Mouse (Mus musculus) liver, embryonic 15.5 days (tissue): Measurements from ENCODE around the gene Shc4. TPM values are rescaled to one million over a fixed set of nuclear protein-coding genes. Genes with fewer than 3 reads are reported as not detected.

Experiments used
- ATAC-seq: fragments of 200-750 bp; cut with Nextera tagmentation; 2 replicates; pipeline ENCODE4 v1.8.0; 2017; ENCODE audit warnings: moderate number of reproducible peaks, mild to moderate bottlenecking, moderate library complexity; ENCODE audit not compliant: insufficient read depth
- H3K27ac ChIP-seq: fragments of 300-500 bp; sonication (generic); replicated peaks from 2 replicates; pipeline ENCODE4 v1.5.1; 2015; ENCODE audit warnings: mild to moderate bottlenecking, inconsistent platforms
- H3K27me3 ChIP-seq: fragments of 300-500 bp; sonication (generic); 2 replicates; pipeline ENCODE4 v1.6.1; 2015; ENCODE audit warnings: mild to moderate bottlenecking, inconsistent platforms
- H3K36me3 ChIP-seq: fragments of 300-500 bp; sonication (generic); replicated peaks from 2 replicates; pipeline ENCODE4 v1.6.1; 2015; ENCODE audit warnings: moderate library complexity, mild to moderate bottlenecking, inconsistent platforms
- H3K4me1 ChIP-seq: fragments of 300-500 bp; sonication (generic); replicated peaks from 2 replicates; pipeline ENCODE4 v1.6.1; 2015; ENCODE audit warnings: inconsistent platforms
- H3K4me2 ChIP-seq: fragments of 300-500 bp; sonication (generic); 2 replicates; pipeline ENCODE4 v1.6.1; 2015; ENCODE audit warnings: moderate library complexity, mild to moderate bottlenecking, inconsistent platforms
- H3K4me3 ChIP-seq: fragments of 300-500 bp; sonication (generic); replicated peaks from 2 replicates; pipeline ENCODE4 v1.5.1; 2015; ENCODE audit warnings: mild to moderate bottlenecking, inconsistent platforms
- H3K9ac ChIP-seq: fragments of 300-500 bp; sonication (generic); 2 replicates; pipeline ENCODE4 v1.6.1; 2015; ENCODE audit warnings: moderate library complexity, mild to moderate bottlenecking, inconsistent platforms
- H3K9me3 ChIP-seq: fragments of 300-500 bp; sonication (generic); replicated peaks from 2 replicates; pipeline ENCODE4 v1.6.1; 2016; ENCODE audit warnings: inconsistent platforms
- WGBS: fragments of 180-500 bp; shearing (Covaris S2); methylation state at CpG from one replicate; pipeline ENCODE4 v1.1.7; 2015; ENCODE audit warnings: mixed read lengths; ENCODE audit not compliant: insufficient replicate concordance; 5-methylcytosine and 5-hydroxymethylcytosine counted together
- polyA plus RNA-seq: library from polyadenylated mRNA; unstranded; fragments of >200 nt; fragmentation: Nextera tagmentation; extraction: Ambion mirVana; gene quantifications from 2 replicates; pipeline ENCODE4 v1.2.1, GENCODE M21; 2015

Gene Shc4
- polyA plus RNA-seq: 0.74 and 0.83 TPM in 2 replicates

DNA sequence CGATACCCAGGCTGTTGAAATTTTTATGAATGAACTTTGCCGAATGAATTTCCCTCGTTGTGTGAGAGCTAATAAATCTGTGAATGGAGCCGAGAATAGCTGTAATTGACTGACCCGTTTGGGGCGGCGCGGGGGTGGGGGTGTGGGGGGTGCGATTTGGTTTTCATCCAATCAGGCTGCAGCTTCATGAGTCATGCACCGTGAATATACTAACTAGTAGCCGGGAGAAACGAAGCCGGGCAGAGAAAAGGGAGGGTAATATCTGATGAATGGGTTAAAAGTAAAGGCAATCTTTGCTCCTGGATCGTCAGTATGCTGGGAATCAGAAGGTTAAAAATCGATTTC lies at the start of gene Shc4:
Shc4 (minus strand) TSS at position 63 of the 345 bp plus-strand sequence.
- H3K4me1 ChIP-seq: peaks cover 16% of the 10 kb centered on the region
- no peak within 1 kb of the TSS for H3K9ac ChIP-seq
- no peak within 1 kb of the TSS for H3K27ac ChIP-seq
- under 1% methylated on average over 15 of the region's 15 CpGs for WGBS
- peak within 1 kb of the TSS; percentile 70 for H3K4me2 ChIP-seq
- H3K4me3 ChIP-seq: peak within 1 kb of the TSS; percentile 42
- peaks cover 87% of the 10 kb centered on the region for H3K27me3 ChIP-seq
- H3K36me3 ChIP-seq: no peaks in the 10 kb centered on the region
- ATAC-seq: no peak
- H3K9me3 ChIP-seq: no peaks in the 10 kb centered on the region

DNA sequence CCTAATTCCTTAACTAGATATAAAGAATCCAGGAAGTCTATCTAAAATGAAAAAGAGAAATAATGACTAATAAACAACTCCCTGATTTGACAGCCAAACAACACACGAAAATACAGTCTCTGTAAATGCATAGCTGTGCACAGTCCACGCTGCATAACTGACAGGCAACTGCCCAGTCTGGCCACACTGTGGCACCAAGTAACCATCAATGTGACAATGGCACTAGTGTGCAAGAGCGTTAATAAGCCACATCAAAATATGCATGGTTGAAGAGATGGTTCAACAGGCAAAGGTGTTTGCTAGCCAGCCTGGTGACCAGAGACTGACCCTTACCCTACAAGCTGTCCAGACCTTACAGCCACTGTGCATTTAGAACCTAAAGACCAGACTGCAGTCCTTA lies 41.1 kb upstream of the Shc4 start:
- no peak for ATAC-seq
- no peak overlapping the region for H3K27ac ChIP-seq

DNA sequence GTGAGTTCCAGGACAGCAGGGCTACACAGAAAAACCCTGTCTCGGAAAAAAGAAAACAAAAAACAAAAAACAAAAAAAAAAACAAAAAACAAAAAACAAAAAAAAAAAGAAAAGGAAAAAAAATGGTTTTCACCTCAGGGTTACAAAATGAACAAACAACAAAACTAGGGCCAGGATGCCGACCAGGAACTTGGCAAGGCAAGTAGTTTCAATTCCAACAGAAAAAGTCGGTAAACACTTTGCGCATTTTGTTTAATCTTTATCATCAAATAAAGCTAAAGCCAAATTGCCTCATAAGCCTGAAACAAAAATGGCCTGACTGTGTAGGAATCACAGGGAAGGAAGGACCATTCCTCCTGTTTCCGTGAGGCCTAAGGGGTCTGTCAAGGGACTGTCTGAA lies 40.6 kb upstream of the Shc4 start:
- H3K27ac ChIP-seq: no peak overlapping the region
- ATAC-seq: no peak
- H3K4me1 ChIP-seq: no peaks in the 10 kb centered on the region
- peaks cover 60% of the 10 kb centered on the region for H3K36me3 ChIP-seq
- 79% methylated on average over 5 of the region's 5 CpGs for WGBS
- no peak overlapping the region for H3K4me2 ChIP-seq
- no peaks in the 10 kb centered on the region for H3K27me3 ChIP-seq
- no peak overlapping the region for H3K9ac ChIP-seq
- no peaks in the 10 kb centered on the region for H3K9me3 ChIP-seq
- no peak overlapping the region for H3K4me3 ChIP-seq

More for the DNA sequence above, 41.1 kb upstream of the Shc4 start:
- H3K4me2 ChIP-seq: no peak overlapping the region
- 71% methylated on average over 3 of the region's 3 CpGs for WGBS
- H3K27me3 ChIP-seq: no peaks in the 10 kb centered on the region
- no peaks in the 10 kb centered on the region for H3K9me3 ChIP-seq
- no peak overlapping the region for H3K4me3 ChIP-seq
- H3K4me1 ChIP-seq: no peaks in the 10 kb centered on the region
- no peak overlapping the region for H3K9ac ChIP-seq
- peaks cover 61% of the 10 kb centered on the region for H3K36me3 ChIP-seq

DNA sequence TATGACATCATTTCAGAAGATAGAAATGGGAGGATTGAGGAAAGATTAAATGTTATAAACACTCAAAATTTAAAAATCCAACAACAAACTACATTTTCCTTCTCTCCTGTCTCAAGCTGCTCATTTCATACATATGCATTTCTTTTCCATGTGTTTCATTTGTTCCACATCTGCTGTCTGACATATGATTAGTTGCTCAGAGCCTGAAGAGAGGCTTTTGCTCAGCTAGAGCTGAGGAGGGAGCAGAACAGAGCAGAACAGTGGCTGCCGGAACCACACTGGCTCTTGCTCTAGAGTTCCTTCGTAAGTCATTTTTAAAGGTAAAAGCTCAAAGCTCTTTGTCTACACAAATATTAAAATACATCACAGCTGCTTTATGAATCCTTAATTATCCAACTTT lies 25.4 kb upstream of the Shc4 start:
- WGBS: 81% methylated on average over 2 of the region's 2 CpGs
- H3K4me2 ChIP-seq: no peak overlapping the region
- ATAC-seq: no peak
- no peaks in the 10 kb centered on the region for H3K27me3 ChIP-seq
- H3K4me1 ChIP-seq: no peaks in the 10 kb centered on the region
- H3K9ac ChIP-seq: no peak overlapping the region
- no peaks in the 10 kb centered on the region for H3K9me3 ChIP-seq
- no peak overlapping the region for H3K4me3 ChIP-seq
- no peak overlapping the region for H3K27ac ChIP-seq
- H3K36me3 ChIP-seq: peaks cover 63% of the 10 kb centered on the region

DNA sequence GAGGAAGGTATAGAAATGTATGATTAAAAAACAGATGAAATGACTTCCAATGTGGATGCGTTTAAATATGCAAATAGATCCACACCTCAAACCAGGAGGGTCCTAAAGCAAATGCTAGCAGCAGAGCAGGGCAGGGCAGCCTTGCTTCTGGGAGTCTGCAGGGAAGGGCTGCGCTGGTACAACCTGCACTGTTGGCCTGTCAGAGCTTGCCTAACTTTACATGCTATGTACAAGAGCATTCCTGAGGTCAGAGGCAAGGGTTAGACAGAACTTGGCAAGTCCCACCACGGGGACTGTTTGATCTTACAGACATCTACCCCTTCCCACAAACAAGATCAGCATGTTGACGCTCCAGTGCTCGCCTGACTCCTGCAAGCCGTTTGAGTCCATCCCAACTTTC lies 15.4 kb upstream of the Shc4 start:
- Histone ChIP-seq H3K9ac (no peak overlapping the region), H3K9me3 (no peaks in the 10 kb centered on the region), H3K4me2 (no peak overlapping the region), H3K27ac (no peak overlapping the region), H3K36me3 (peaks cover 32% of the 10 kb centered on the region), H3K27me3 (no peaks in the 10 kb centered on the region; the same call in 1 of the 2 replicates), H3K4me3 (no peak overlapping the region), H3K4me1 (peaks cover 14% of the 10 kb centered on the region)
- WGBS: 80% methylated on average over 6 of the region's 6 CpGs
- ATAC-seq: no peak

DNA sequence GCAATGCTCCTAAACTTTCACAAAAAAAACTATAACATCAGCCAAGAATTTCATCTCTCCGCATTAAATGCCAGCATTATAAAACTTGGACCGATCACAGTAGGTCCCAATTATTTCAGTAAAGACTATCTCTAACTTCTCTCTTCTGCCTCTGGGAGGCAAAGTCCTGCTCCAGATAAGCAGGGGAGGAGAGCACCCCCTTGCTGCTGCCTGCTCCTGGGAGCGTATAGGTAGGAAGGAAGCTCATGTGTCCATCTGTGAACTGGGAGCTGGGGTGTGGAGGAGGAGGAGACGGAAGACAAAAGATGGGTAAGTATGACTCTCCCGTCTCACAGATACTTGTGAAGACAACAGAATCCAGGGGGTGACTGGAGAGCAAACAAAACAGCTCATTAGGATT lies 14.8 kb upstream of the Shc4 start:
- H3K36me3 ChIP-seq: peaks cover 32% of the 10 kb centered on the region
- H3K4me2 ChIP-seq: no peak overlapping the region
- H3K27ac ChIP-seq: no peak overlapping the region
- WGBS: 74% methylated on average over 5 of the region's 5 CpGs
- ATAC-seq: no peak
- H3K4me1 ChIP-seq: peaks cover 14% of the 10 kb centered on the region
- H3K27me3 ChIP-seq: no peaks in the 10 kb centered on the region; the same call in 1 of the 2 replicates
- no peak overlapping the region for H3K4me3 ChIP-seq
- no peak overlapping the region for H3K9ac ChIP-seq
- no peaks in the 10 kb centered on the region for H3K9me3 ChIP-seq

DNA sequence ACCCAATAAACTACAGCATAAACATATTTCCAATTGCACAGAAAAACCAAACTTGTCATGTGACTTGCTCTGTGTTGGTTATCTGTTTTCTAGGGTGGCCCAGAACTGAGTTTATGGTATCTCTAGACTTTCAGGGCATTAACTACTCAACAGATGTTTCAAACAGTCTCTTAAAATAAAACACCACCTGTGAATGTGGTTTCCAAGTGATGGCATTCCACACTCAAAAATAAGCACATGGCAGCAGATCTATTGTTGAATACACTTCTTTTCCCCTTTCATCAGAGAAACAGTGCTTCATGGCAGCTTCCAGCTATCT lies 12.0 kb upstream of the Shc4 start:
- H3K9ac ChIP-seq: no peak overlapping the region
- H3K9me3 ChIP-seq: no peaks in the 10 kb centered on the region
- peaks cover 22% of the 10 kb centered on the region for H3K4me1 ChIP-seq
- H3K4me2 ChIP-seq: no peak overlapping the region
- ATAC-seq: peak; percentile 21; the same call in 1 of the 2 replicates
- H3K4me3 ChIP-seq: no peak overlapping the region
- peaks cover 18% of the 10 kb centered on the region for H3K36me3 ChIP-seq
- H3K27ac ChIP-seq: no peak overlapping the region
- peaks cover 19% of the 10 kb centered on the region for H3K27me3 ChIP-seq

DNA sequence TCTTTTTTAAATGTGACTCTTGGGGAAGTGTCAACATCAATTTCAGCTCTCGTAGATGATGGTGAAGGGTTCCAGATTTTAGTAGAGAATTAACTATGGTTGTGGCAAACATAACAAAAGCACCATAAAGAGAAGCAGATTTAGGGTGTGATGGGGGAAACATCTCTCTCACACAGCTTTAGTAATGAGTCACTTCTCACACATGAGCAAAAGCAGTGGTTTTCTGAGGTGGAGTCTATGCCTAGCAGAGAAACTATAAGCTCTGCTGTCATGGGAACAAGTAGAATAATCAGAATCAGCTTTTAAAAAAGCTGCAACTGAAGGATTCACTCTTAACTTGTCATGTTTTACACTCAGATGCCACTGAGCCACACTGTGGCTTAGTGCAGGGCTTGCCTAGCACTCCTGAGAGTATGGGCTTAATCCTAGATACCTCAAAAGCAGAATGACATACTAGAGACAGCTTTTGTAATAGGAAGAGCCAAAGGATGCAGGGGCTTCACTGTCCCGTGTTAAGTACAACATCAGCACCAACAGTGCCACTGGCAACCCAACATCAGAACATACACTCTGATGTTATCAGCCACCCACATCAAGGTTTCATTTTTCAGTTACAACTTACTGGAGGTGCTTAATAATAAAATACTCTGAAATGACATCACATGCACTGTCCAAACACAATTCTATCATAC lies 11.5 kb upstream of the Shc4 start:
- 28% methylated on average over 2 of the region's 2 CpGs for WGBS
- Histone ChIP-seq H3K9ac (no peak overlapping the region), H3K27ac (no peak overlapping the region), H3K27me3 (peaks cover 24% of the 10 kb centered on the region), H3K4me1 (peaks cover 22% of the 10 kb centered on the region), H3K4me3 (no peak overlapping the region), H3K4me2 (no peak overlapping the region), H3K9me3 (no peaks in the 10 kb centered on the region), H3K36me3 (peaks cover 16% of the 10 kb centered on the region)
- ATAC-seq: no peak

DNA sequence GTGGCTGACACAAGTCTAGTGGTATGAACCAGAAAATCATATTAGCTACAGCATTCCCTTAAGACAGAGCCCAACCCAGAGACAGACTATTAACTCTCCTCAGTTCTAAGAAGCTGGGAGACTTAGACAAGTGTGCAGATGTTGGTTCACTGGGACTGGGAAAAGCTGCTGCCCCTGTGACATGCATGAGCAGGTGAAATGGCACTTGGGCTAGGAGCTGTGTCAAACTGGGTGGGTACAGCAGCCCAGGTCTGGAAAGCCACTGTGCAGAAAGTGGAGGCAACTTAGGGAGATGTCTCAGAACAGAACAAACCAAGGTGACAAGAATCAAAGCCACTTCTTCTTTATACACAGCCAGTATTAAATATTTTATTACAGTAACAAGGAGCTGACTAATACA lies 10.8 kb upstream of the Shc4 start:
- Histone ChIP-seq H3K9me3 (no peaks in the 10 kb centered on the region), H3K9ac (no peak overlapping the region), H3K4me1 (peaks cover 22% of the 10 kb centered on the region), H3K27ac (no peak overlapping the region), H3K36me3 (peaks cover 10% of the 10 kb centered on the region), H3K4me3 (no peak overlapping the region), H3K27me3 (peaks cover 29% of the 10 kb centered on the region), H3K4me2 (no peak overlapping the region)
- no peak for ATAC-seq

DNA sequence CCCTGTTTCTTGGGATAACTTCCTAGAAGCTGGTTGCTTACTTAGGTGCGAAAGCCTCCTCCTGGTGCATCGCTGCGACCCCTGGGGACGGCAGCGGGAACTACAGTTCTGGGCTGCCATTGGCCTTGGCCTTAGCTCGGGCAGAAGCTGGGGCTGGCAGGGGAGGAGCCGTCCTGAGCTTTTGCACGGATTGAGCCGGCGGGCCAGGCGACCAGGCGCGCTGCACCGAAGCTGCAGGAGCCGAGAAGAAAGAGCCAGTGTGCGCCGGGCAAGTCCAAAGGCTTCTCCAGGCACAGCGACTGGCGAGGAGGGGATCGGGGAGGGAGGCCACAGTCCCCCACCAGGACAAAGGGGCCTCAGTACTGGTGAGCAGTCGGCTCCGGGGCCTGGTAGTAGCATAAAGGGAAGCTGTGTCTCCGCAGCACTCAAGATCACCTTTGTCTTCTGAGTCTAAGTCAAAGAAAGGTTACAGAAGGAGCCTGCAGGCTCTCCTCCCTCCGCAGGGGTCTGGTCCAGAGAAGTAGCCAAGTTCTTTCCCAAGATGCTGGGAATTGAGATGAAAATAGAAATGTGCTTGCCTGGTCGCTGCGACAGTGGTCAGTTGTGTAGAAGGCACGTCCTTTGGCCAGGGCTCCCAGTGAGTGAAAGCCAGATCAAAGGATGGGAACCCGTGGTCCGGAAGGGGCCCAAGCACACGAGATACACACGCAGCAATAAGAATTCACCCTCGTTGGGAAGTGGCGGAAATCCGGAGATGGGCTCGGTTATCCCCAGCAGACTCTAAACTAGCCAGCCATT lies 8.0 kb upstream of the Shc4 start:
- Histone ChIP-seq H3K27me3 (peaks cover 47% of the 10 kb centered on the region), H3K9me3 (no peaks in the 10 kb centered on the region), H3K4me2 (peak overlapping the region; percentile 63), H3K36me3 (no peaks in the 10 kb centered on the region), H3K4me3 (peak overlapping the region; percentile 36), H3K4me1 (peaks cover 22% of the 10 kb centered on the region), H3K9ac (no peak overlapping the region), H3K27ac (no peak overlapping the region)
- WGBS: 9% methylated on average over 35 of the region's 35 CpGs
- ATAC-seq: peak; percentile 50; the same call in 1 of the 2 replicates

DNA sequence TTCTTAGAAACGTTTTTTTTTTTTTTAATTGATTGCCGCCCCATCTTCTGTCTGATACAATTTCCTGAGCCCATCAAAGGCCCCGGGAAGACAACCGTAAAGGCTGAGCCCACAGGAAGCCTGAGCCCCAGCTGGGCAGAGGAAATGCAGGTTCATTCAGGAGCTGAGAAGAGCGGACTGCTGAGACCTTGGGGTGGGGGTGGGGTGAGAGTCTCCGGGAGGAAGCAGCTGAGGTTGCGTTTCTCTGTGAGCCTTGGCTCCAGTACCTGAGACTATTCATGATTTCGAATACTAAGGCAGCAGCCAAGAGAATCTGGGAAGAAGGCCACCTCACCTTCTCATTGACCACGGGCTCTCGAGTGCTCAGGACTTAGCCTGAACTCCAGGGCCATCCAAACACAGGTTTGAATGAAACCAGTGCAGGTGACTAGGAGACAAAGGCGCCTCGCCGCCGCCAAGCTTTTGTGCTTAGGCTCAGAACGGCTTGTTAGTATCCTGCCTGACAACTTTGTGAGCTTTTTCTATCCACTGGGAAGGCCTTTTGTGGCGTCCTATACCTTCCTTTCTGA lies 682 bp upstream of the Shc4 start:
- H3K9me3 ChIP-seq: no peaks in the 10 kb centered on the region
- H3K4me1 ChIP-seq: peaks cover 16% of the 10 kb centered on the region
- peak overlapping the region; percentile 70 for H3K4me2 ChIP-seq
- H3K9ac ChIP-seq: no peak overlapping the region
- ATAC-seq: no peak
- no peak overlapping the region for H3K27ac ChIP-seq
- no peak overlapping the region; the same call in 1 of the 2 replicates for H3K4me3 ChIP-seq
- peaks cover 89% of the 10 kb centered on the region for H3K27me3 ChIP-seq
- no peaks in the 10 kb centered on the region for H3K36me3 ChIP-seq
- 5% methylated on average over 16 of the region's 16 CpGs for WGBS
